Mouse (Mus musculus) mouse trophoblast stem cell (cell line): Measurements from ENCODE around the gene Blm.

Experiments used
- in situ Hi-C, 2 experiments: fragments of 300-500 bp; cut with MseI, MboI; formaldehyde crosslinking; loops; 2 replicates in 1 of 2; 3 replicates in 1 of 2; pipeline ENCODE4 v1.15.1; 2025

The Blm gene

GRCm38 (mm10) chr7:80464831-80465230, 70.1 kb downstream of the Blm start:
- in situ Hi-C loops, result no loop called here

- in situ Hi-C loops, result no loop called here
These were observed 73.0 kb downstream of the Blm start for GRCm38 (mm10) chr7:80461891-80462290.

DNA sequence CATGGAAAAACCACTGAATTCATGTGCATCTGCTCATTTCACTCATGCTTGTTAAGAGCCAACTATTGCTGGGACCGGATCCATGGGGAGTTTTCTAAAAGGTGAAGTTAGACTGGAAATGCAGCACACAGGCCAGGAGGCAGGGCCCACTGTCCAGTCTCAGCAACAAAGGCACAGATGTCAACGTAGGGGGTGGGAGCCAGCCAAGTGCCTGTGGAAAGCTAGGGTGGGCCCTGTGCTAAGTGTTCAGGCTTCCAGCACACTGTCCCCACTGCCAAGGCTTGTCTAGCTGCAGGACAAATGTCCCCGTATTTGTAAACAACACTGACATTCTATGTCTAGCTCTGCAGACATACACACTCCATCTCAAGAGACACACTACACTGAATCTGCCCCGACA, 74.0 kb downstream of the Blm start:
- in situ Hi-C loops, result no loop called here

DNA sequence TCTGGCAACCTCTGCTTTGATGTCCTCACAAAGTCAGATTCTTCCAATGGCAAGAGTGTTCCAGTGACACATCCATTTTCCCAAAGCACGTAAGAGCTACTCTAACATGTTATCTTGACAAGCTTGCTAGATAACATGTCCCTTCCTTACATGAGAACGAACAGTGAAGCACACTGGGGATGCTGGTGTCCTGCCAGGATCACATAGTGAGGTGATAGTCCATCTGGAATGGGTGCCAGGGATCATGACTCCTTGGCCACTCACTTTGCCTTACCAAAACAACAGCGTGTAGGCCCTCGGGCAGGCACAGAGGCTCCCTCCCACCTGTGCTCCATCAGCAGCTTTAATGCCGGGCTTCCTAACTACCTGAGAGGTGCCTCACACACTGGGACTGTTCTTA, 74.7 kb downstream of the Blm start:
- in situ Hi-C loops, result no loop called here

DNA sequence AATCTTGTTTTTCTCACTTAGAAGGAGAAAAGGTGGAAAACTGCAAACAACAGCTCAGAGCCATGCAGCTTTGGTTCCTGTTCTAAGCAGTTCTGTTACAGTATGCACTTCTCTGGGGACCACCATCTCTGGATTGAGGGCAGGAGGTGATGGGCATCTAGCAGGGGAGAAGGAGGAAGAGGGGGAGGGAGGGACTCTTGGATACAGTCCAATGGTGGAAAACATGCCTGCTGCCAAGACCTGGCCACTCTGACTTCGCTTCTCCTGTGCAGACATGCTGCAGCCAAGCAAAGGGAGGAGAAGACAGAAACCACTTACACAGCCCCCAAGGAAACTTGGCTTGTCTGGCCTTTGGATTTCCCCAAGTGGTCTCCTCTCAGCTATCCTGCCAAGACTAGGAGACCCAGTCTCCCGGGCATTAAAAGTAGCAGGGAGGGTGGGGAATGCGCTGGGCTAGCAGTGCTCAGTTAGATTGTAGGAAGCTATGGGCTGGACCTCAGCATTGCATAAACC, 77.0 kb downstream of the Blm start:
- in situ Hi-C loops, result no loop called here

- in situ Hi-C loops, result no loop called here
These were observed 77.7 kb downstream of the Blm start for GRCm38 (mm10) chr7:80457241-80457640.

GRCm38 (mm10) chr7:80456327-80456726, 78.6 kb downstream of the Blm start:
- in situ Hi-C loops, result no loop called here

DNA sequence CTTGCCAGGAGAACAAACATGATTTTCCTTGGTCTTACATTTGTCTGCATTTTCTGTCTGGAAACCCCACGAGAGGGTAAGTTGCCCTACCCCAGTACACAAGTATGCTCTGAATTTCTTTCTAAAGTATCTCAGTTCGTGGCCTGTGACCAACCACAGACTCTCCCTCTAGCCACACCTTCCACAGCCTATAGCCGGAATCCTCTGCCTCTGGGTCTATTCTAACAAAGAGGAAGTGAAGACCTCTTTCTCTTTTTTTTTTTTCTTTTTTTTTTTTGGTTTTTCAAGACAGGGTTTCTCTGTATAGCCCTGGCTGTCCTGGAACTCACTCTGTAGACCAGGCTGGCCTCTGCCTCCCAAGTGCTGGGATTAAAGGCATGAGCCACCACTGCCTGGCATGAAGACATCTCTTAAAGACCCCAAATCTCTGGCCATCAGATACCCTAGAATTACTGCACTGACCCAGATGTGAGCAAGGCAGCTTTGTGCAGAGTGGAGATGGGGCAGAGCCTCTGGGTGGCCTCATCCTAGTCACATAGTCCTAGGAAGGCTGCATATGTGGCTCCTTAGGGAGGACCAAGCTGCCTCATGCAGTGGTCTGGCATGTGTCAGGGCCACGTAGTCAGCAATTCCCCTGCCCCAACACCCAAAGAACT, 79.3 kb downstream of the Blm start:
- in situ Hi-C loops, result no loop called here

DNA sequence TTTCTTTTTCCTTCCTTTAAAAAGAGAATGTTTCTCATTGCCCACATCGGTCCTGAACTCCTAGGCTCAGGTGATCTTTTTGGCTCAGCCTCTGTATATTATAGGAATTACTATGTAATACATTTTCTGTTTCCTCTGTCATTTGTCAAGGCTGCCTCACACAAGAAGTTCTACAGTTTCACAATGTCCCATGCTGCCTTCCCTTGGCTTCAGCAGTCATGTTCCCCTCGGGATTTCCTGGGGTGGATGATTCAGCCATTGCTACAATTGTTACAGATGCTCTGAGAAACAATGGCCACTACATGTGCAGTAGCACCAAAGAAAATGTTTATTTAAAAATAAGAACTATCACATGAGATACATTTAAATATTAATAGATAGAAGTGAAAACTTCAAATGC, 80.1 kb downstream of the Blm start:
- in situ Hi-C loops, result no loop called here

DNA sequence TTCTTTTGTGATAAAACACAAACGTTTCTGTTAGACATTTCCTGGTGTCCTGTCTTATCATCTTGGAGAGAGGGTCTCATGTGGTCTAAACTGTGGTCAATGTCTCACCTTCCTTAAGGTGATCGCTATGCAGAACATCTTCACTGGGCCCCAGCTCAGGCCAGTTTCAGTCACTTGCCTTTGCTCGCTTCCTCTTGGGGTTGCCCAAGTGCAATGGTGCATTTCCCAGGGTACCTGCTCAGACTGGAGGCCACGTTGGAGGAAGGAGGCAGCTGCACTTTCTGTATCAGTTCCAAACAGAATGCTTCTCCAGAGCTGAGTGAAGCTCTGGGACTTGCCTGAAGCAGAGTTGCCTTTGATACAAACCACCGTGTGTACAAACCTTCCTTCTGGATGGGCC, 80.9 kb downstream of the Blm start:
- in situ Hi-C loops, result no loop called here

GRCm38 (mm10) chr7:80453121-80453520, 81.8 kb downstream of the Blm start:
- in situ Hi-C loops, result no loop called here

- in situ Hi-C loops, result no loop called here
These were observed 82.7 kb downstream of the Blm start for GRCm38 (mm10) chr7:80452241-80452640.

DNA sequence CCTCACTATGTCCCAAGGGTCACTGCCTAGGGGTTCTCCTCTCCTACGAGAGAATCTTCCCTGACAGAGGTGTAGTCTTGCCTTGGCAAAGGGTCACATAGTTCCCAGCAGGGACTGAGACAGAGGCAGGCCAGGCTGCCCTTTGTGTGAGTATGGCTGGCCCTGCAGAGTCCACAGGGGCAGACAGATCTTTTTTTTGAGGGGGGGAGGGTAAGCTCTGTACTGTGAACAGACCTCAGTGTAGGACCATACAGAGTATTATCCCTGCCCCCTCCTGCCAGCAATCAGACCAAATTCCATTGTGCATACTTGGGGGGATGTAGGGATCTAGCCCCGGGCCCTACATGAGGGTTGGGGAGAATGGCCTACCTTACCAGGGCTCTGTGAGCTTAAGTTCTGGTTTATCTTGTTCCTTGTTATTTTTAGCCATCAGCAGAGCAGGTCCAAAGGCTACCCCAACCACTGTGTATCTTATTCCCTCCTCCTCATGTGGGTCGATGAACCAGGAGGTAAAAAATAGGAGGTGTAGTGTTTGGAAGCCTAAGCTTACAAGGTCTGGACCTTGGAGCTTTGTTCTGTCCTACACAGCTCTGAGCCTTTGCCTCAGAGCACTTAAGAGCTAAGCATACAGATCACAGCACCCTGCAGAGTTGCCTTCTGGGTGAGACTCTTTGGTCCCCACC, 83.2 kb downstream of the Blm start:
- in situ Hi-C loops, result no loop called here

DNA sequence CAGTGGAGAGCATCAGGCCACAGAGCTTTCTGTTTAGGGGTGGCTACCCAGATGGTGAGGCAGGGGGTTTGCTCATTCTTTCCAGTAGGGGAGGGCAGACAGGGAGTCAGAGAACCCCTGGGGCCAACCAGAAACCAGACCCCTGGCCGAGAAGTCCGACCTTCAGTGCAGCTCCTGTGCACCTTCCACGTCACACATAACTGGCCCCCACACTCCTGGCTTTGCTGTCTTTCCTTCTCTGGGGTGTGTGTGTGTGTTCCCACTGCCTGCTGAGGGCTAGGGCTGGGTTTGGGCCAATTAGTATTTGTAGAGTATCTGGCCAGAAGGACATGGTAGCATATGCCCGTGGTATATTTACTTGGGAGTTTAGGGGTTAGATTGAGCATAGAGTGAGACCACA, 84.6 kb downstream of the Blm start:
- in situ Hi-C loops, result no loop called here

- in situ Hi-C loops, result no loop called here
These were observed 85.3 kb downstream of the Blm start for GRCm38 (mm10) chr7:80449620-80450091.

DNA sequence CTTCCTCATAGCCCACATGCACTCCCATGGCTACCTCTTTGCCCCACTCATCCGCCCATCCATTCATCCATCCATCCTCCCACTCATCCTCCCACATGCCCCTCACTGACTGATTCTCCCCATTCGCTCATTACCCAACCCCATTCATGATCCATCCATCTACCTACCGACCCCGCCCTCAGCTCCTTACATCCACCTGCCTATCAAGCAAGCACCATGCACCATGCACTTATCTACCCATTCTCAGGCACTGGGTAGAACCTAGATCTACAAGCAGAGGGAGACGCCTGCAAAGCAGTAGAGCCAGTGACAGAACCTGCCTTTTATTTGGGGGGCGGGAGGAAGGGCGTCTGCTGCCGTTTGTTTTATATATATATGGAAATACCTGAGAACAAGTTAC, 87.6 kb downstream of the Blm start:
- in situ Hi-C loops, result no loop called here

- in situ Hi-C loops, result no loop called here
These were observed 88.6 kb downstream of the Blm start for GRCm38 (mm10) chr7:80446221-80446878.

DNA sequence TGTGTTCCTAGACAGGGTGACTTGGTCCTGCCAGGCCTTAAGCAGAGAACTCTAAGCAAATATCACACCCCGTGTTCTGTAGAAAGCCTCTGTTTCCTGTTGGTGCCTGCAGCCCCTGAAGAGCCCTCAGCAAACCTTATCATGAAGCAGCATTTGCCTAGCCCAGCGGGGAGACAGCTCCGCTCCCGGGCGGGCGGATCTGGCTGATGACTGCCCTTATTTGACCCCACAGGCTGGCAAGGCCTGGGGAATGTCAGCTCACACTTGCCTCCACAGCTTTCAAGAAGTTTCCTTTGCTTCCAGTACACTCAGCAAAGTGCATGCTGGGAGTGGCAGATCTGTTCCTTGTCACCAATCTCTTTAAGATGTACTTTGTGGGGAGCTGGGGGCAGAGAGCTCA, 89.4 kb downstream of the Blm start:
- in situ Hi-C loops, result no loop called here

- in situ Hi-C loops, result no loop called here
These were observed 90.3 kb downstream of the Blm start for GRCm38 (mm10) chr7:80444401-80445249.

- in situ Hi-C loops, result no loop called here
These were observed 91.8 kb downstream of the Blm start for GRCm38 (mm10) chr7:80443124-80443523.

DNA sequence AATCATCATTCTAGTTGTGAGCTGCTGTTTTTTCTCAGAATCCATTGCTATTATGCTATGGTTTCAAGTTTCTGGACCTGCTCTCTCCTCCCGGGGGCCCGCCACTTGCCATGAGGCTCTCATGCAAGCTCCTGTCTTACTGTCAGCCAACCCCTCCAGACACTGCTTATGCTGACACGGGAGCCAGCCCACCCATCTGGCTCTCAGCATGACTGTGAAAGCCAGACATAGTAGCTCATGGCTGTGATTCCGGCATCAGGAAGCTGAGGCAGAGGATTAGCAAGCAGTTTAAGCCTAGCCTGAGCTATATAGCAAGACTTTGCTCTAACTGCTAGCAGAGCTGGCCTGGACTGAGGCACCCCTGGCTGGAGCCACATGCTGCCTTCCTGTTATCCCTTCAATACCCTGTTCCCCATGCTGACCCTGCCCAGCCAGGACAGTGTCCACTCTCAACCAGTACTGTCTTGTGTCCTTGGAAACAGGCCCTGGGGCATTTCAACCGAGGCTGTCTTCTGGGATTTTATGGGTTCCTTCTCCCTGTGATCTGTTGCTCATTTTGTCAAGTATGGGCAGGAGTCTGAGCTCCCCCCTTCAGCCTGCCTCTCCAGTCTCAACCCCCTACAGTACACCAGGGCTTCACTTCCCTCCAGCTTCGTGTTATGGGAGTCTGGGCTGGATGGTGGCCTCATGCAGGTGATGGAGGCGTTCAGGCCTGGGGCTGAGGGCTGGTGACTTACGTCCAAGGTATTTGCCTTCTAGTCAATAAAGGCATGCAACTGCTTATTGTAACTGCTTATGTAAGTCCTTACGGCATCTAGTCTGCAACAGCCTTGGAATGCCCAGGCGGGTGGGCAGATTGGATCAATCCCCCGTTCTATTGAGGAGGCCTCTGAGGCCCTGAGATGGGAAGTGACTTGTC, 92.7 kb downstream of the Blm start:
- in situ Hi-C loops, result no loop called here
